Mouse (Mus musculus): ENCODE results near the gene Mien1.

Mien1 gene

GRCm38 (mm10) chr11:98438331-98439158 lies at the start of gene Mien1:
Gene Mien1, minus strand, starts transcription at chr11:98438991.
- in situ Hi-C loops (cut with MseI, MboI), result no loop called here

- in situ Hi-C loops (cut with MseI, MboI), result no loop called here
These were observed 48.8 kb upstream of the Mien1 start for GRCm38 (mm10) chr11:98487526-98488040.

GRCm38 (mm10) chr11:98485749-98486148 lies 47.0 kb upstream of the Mien1 start:
- in situ Hi-C loops (cut with MseI, MboI), result no loop called here

- in situ Hi-C loops (cut with MseI, MboI), result no loop called here
These were observed 43.3 kb upstream of the Mien1 start for GRCm38 (mm10) chr11:98482067-98482466.

GRCm38 (mm10) chr11:98481231-98481630 lies 42.4 kb upstream of the Mien1 start:
- in situ Hi-C loops (cut with MseI, MboI), result no loop called here

GRCm38 (mm10) chr11:98479940-98480497 lies 41.2 kb upstream of the Mien1 start:
- in situ Hi-C loops (cut with MseI, MboI), result no loop called here

GRCm38 (mm10) chr11:98479026-98479939 lies 40.5 kb upstream of the Mien1 start:
- in situ Hi-C loops (cut with MseI, MboI), result no loop called here

- in situ Hi-C loops (cut with MseI, MboI), result no loop called here
These were observed 38.4 kb upstream of the Mien1 start for GRCm38 (mm10) chr11:98477011-98477701.

GRCm38 (mm10) chr11:98476434-98476807 lies 37.6 kb upstream of the Mien1 start:
- in situ Hi-C loops (cut with MseI, MboI), result no loop called here

- in situ Hi-C loops (cut with MseI, MboI), result no loop called here
These were observed 37.0 kb upstream of the Mien1 start for GRCm38 (mm10) chr11:98475630-98476433.

GRCm38 (mm10) chr11:98474967-98475366 lies 36.2 kb upstream of the Mien1 start:
- in situ Hi-C loops (cut with MseI, MboI), result no loop called here

- in situ Hi-C loops (cut with MseI, MboI), result no loop called here
These were observed 35.2 kb upstream of the Mien1 start for GRCm38 (mm10) chr11:98473916-98474479.

- in situ Hi-C loops (cut with MseI, MboI), result no loop called here
These were observed 33.9 kb upstream of the Mien1 start for GRCm38 (mm10) chr11:98472696-98473095.

- in situ Hi-C loops (cut with MseI, MboI), result no loop called here
These were observed 32.0 kb upstream of the Mien1 start for GRCm38 (mm10) chr11:98470795-98471194.

- in situ Hi-C loops (cut with MseI, MboI), result no loop called here
These were observed 31.2 kb upstream of the Mien1 start for GRCm38 (mm10) chr11:98469761-98470714.

- in situ Hi-C loops (cut with MseI, MboI), result no loop called here
These were observed 25.7 kb upstream of the Mien1 start for GRCm38 (mm10) chr11:98464516-98464915.

GRCm38 (mm10) chr11:98463911-98464310 lies 25.1 kb upstream of the Mien1 start:
- in situ Hi-C loops (cut with MseI, MboI), result no loop called here

- in situ Hi-C loops (cut with MseI, MboI), result no loop called here
These were observed 23.5 kb upstream of the Mien1 start for GRCm38 (mm10) chr11:98462255-98462654.

GRCm38 (mm10) chr11:98461109-98461720 lies 22.4 kb upstream of the Mien1 start:
- in situ Hi-C loops (cut with MseI, MboI), result no loop called here

All from mouse trophoblast stem cell (cell line).